Mouse (Mus musculus) urinary bladder, postnatal 25 days (tissue): ENCODE results near the gene Pdpk1.
A peak's percentile ranks its signal among the peaks of the same experiment; 100 is the strongest.
"Not testable (repeated sequence)": the region's sequence is repeated elsewhere in the genome, so short reads cannot be mapped to it uniquely, and the experiment has no call there.

ENCODE experiments used
- DNase-seq: peaks from one replicate; pipeline ENCODE4 v3.0.0; 2022; ENCODE audit warnings: low spot score

The Pdpk1 gene

DNA sequence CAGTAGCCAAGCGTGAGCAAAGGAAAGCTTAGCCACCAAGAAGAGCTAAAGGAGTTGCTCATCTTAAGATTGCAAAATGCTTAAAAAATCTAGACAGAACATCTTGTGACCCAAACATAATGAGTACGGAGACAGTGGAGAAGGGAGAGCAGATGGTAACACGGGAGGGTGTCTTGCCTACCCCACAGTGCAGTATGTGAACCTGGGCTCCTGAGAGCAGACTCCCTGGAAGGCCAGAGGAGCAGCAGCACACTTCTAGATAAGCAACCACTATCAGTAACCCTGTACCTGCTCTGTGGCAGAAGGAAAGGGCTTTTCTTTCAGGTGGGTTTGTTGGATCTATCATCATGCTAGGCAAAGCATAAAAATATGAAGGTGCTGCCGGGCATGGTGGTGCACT, 37.7 kb downstream of the Pdpk1 start:
- no peak for DNase-seq

DNA sequence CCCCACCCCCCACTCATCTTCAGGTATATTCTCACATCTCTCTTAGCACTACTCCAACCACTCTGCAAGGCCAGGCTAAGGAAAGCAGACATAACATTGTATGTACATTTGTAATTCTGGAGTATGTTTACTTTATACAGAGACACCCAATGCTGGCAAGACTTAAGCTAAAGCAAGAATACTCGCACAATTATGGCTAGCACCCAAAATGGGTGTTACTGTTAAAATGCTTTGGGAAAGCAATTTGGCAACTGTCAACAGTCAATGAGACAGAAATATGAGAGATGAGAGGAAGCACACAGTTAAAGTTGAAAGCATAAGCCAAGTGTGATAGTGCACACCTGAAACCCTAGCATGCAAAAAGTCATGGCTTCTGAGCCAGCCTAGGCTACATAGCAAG, 39.5 kb downstream of the Pdpk1 start:
- no peak for DNase-seq

DNA sequence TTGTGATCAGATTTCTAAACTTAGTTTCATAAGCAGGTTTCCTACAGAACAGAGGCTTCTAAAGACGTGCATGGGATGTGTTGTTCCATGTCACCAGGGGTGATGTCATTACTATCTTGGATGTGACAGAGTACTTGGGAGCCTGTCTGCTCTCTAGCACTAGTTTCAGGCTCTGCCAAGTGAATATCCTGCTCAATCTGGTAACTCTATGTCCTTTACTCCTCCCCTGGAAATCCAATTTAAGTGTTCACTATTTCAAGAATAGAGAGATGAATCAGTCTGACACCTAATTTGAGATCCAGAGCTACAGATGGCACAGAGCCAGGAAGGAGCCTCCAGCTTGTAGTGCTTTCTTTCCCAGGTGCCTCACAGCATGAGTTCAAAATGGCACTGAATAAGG, 41.8 kb downstream of the Pdpk1 start:
- no peak for DNase-seq

DNA sequence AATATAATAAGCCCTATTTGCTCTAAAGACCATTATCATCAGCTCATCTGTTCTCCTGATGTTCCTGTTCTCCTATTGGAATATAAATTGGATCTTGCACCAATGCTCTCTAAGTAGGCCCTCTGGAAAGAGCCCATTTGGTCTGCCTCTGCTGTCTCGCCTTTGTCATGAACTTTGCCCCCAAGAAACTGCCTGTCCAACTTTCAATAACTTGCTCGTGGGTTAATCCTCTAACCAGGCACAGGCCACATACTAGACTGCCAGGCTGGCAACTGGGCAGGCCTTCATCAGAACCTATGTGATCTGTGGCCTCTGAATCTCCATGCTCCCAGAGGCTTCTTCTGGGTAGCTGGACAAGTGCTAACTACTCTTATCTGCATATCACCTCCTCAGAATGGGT, 45.6 kb downstream of the Pdpk1 start:
- no peak for DNase-seq

DNA sequence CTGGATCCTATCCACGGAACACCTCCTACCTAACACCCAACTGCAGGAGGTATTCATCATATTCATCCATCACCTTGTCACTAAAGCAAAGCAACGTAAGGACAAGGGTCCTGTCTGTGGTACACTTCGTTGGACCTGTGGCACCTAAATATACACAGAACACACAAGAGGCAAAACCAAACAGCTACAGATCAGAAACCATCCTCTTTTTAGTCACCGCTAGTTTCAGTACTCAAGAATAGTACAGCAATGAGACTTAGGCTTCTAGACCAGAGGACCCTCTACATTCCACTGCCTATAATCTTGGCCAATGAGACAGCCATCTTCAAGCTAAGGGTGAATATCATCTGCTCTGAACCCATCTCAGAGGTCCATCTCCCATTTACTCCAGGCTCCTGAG, 52.4 kb downstream of the Pdpk1 start:
- DNase-seq: no peak

DNA sequence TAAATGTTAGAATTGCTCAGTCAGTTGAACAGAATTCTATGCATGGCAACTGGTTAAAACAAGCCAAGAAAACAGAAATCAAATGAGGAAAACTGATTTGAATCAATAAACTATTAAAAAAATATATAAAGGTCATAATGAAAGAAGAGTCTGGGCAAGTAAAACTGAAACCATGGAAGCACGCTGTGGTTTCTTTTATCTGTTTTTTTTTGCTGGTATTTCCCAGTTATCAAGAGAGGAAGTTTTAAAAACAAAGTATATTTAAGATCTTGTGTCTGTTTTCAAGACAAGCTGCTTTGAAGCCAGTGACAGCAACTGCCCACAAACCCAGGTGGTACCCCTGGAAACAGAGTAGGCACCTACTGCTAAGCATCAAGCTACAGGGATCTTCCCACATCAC, 60.1 kb downstream of the Pdpk1 start:
- no peak for DNase-seq

DNA sequence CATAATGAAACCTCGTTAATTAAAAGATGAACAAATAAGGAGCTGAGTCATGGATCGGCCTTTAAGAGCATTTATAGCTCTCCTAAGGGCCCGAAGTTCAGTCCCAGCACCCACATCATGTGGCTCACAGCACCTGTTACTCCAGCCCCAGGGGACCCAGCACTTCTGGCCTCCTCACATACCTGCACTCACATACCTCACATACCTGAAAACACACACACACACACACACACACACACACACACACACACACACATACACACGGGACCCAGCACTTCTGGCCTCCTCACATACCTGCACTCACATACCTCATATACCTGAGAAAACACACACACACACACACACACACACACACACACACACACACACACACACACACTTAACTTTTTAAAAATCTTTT, 64.3 kb downstream of the Pdpk1 start:
- not testable (repeated sequence) for DNase-seq

DNA sequence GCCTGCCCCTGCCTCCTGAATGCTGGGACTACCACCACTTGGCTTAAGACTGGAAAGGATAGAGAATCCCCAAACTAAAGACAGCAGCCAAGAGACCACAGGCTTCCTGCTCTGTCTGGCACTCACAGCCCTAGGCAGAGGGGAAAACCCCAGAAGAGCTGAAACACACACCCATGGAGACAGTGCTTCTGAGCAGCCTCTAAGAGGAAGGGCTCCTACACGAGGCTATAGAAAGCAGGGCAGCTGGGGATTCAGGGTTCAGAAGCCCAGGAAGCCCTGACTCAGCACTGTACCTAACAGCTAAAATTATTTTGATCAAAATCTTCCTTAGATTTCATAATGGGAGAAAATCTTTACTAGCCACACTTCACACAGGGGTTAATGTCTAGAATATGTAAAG, 66.1 kb downstream of the Pdpk1 start:
- DNase-seq: no peak

DNA sequence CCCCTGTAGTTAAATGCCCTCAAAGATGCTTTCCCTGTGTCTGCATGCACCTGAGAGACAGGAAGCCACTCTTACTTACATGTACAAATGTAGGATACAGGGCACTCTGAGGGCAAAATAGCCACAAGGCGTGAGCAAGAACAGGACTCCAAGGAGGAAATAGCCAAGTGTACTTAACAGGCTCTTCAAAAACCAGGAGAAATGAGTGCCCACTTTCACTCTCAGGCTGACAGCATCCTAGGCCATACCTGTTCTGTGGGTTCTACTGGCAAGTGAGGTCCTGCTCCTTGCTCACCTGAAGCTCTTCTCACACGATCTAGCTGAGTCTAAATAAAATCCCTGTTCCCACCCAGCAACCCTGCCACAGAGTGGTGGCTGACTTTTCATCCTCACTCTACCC, 73.6 kb downstream of the Pdpk1 start:
- DNase-seq: no peak

DNA sequence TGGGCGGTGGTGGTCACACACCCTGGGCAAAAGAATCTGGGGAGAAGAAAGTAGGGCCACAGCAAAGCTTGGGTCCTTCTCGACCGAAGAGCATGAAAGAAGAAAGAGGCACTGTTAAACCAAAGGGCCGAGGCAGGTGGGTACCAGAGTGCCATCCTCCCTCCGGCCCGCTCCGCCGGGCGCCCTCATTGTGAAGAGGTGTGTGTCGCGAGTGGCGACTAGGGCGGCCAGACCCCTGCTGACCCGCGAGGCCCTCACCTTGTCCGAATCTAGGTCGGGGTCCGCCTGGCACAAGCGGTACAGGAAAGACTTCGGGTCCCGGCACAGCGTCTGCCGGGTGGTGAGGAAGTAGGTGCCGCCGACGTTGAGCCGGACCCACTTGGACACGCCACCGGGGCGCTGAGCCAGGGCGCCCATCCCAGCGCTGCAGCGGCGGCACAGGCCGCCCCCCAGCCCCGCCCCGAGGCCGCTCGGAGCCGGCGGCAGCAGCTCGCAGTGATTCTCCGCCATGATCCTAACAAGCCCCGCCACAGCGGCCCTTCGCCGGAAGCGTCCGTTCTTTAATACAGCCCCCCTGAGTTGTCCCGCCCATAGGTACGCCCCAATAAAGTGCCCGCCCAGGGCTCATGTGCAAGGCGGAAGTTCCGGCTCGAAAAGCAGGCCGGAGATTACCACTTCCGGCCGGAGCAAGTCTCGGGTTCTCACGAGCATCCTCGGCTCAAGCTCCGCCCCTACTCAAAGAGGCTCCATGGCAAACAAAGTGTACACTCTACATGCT, 77.6 kb downstream of the Pdpk1 start, which contains the start of gene Kctd5:
TSS of gene Kctd5 (minus strand) at position 567 of the 778 bp plus-strand sequence.
- DNase-seq: peak; percentile 90

DNA sequence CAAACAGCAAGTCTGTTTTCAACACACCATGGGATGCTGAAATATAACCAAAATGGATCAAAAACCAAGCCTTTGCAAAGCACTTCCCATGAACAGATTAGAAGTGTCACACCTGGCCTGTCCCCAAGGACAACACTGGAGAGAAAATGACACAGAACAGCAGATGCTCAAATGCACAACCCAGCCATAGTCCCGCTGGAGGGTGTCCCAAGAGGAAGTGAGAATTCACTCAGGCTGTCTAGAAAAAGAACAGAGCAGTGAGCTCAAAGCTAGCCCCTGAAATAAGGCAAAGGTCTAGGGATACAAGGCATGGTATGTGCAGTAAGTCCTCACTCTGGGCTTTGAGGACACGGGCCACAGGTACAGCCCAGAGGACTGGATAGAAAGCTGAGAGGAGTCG, 81.2 kb downstream of the Pdpk1 start:
- no peak for DNase-seq

DNA sequence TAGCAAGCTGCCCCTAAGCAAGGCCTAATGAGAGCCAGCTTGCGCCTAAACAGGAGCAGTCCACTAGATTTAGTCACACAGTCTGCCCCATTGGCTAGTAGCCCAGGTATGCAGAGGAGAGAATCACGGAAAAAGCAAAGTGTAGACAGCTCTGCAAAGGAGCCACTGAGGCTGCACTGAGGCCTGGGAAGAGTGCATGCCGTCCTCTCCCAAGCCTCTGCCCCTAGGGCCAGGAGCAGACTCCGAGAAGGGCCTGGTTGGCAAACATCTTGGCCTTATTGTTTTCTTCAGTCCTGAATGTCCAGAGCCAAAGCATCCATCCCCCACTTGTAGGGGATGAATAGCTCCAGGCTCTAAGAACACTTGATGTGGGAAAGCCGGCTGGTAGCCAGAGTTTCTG, 82.5 kb downstream of the Pdpk1 start:
- no peak for DNase-seq

DNA sequence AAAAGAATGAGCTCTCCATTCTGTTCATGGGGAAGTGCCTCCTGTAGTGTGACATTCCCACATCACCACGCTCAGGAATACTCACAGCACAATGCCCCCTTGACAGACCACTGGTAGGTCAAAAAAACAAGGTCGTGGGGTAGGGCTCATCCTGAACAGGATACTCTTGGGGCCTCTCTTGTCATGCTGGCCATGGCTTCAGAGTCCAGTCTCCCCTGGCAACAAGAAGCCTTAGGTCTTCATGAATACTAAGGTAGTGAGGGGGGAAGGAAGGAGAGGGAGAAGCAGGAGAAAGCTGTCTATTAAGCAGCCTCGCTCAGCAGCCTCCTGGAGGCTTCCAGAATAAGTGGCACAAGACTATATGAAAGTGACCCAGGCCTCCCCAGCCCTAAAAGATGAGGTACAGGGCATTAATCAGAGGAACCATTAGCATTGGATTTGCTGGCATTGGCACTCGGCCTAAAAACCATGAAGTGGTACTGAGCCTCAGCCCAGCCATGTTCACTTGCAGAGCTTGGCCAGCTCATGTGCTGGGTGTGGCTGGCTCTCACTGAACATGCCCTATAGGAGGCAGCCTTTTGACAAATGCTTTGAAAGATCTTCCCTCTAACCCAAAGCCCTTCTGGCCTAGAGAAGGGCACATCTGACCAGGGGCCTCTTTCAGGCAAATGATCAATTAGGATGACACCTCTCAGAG, 88.1 kb downstream of the Pdpk1 start:
- no peak for DNase-seq

DNA sequence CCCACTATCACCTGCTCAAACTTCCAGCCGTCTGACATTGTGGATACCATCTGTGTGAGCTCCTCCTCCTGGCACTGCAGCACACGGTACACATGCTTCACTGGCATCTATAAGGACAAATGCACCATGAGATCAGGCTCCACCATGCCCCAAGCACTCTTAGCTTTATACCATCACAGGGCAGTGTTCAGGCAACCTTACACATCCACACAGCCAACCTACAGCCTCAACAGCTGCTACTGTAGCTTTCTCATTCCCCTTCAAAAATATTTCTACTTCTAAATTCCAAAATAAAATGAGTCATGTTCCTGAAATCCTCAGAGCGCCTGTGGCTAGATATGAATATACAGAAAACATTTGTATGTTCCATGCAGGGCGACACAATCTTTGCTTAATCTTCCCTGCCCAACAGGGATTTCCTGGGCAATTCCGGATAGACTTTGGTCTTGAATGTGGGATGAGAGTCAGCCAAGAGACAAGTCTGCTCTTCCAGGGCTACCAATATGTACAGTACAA, 92.9 kb downstream of the Pdpk1 start:
- no peak for DNase-seq

DNA sequence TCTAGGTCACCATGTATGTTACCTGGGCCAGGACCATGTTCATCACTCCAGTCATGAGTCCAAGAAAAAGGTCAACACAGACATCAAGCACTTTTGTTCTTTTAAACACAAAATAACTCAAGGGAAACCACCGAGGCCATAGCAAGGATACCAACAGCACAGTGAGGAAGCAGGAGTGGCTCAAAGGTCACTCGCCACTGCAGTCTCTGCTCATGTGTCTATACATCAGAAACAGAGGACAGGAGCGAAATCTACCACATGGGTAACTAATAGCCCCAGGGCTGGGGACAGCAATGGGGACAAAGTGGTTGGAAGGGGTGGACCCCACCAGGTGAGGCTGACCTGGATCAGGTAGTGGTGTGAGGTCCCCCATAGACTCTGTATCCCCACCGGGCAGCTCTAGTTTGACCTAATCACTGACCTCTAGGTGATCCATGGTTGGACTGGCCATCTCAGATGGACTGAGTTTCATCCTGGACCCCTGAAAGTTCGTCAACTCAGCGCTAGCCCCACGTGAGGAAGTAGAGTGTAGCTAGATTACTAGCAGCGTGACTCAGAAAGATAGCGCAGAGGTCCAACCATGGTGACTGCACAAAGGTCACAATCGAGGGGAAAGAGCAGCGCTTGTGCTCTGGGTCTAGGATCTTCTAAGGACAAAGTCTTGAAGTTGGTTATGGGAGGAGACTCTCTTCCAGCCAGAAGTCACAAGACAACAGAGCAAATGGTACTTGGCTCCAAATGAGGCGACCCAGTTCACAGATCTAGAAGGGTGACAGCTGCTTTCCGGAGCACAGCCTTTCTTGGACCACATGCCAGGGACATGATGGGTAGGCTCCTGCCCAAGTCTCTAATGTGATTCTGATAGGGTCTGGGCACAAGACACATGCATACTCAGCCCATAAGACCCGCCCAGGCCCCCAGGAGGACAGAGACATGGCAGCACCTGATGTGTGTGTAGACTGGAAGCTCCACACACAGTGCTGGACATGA, 93.8 kb downstream of the Pdpk1 start:
- DNase-seq: no peak

DNA sequence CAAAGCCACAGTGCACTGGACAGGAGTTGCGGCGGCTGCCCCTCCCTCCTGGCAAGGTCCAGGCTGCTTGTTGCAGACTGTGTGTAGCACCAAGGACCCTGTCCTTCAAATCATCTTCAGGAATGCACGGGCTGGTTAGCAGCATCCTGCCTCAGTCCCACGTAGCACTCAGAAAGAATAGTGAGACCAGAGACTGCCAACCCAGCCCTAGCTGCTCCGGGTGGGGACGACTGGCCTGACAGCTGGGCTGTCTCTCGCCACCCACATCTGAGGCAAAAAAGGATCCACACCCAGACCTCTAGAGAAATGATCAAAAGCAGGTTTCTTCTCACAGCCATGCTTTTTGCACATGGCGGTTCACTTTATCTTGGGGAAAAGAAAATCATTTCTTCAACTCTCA, 101.7 kb downstream of the Pdpk1 start:
- no peak for DNase-seq

DNA sequence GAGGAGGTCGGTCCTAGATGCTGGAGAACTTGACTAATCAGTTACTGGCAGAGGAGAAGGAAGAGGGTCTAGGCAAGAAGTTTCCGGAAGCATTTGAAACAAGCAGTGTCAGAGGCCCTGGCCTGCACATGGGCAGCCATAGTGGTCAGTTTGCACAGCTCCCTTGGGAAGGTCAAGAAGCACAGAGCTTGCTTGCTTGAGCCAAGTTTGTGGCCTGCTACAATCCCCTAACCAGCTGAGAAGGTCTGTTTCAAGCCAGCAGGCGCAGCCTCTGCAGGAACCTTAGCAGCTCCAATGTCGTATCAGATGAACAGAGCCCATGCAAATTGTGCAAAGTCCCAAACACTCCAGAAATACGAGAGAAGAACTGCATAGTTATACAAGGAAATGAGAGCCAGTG, 102.7 kb downstream of the Pdpk1 start:
- no peak for DNase-seq

DNA sequence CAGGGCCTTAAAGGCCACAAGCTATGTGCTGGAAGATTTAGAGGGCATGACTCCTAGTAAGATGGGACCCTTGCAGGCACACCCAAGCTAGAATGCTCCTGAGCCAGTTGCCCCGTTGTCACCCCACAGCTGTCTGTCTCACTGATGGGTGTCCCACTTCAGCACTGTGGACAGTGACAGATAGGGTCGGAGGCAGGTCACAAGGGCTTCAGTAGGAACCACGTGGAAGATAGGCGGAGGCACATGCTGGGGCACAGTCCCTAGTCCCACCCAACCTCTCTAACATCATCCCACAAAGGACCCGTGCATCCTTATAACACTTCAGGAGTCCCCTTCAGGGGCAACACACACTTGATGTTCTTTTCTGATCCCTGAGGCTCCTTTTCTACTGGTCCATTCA, 104.7 kb downstream of the Pdpk1 start:
- DNase-seq: no peak

DNA sequence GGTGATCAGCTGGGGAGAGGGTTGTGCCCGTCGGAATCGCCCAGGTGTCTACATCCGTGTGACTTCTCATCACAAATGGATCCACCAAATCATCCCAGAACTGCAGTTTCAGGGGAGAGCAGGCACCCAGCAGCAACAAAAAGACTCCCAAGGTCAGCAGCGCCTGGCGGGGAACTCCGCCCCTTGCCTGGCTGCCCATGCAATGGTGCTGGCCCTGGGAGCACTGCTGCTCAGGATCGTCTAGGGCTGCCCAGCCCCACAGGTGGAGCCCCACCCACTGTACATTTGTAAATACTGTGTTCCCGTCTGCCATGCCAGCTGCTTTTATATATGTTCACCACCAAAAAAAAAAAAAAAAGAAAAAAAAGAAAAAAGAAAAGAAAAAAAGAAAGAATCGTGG, 105.1 kb downstream of the Pdpk1 start:
- no peak for DNase-seq

DNA sequence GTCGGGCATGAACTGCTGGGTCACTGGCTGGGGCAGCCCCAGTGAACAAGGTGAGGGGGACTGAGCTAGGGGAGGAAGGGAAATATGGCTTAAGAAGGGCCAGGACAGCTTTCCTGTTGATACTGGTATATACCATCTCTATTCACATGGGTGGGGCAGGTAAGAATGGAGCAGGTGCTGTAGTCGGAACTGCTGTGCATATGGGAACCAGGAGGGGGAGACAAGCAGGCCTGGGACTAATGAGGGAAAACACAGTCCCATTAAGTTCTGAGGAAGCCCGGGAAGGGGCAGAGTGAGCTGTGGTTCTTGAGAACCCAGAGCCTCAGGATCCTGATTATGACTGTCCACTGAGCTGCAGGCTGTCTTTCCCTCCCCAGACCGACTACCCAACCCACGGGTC, 106.2 kb downstream of the Pdpk1 start:
- DNase-seq: no peak

DNA sequence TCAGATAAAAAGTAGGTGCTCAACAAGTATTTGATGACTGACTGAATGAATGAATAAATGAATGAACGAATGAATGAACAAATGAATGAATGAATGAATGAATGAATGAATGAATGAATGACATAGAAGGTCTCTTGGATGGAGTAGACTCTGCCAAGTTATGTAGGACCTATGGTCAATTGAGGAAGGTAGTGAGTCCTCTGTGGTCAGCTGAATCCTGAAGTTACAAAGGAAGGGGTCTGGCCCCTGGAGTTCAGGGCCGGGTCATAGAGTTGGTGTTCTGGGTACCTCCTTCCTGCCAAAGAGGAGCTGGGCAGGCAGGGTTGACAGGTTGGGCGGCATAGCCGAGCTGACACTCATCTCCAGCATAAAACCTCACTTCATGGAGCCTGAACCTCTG, 112.9 kb downstream of the Pdpk1 start, which contains the start of gene Prss27:
TSS of gene Prss27 (plus strand) at position 301 of the 400 bp plus-strand sequence.
- DNase-seq: no peak

DNA sequence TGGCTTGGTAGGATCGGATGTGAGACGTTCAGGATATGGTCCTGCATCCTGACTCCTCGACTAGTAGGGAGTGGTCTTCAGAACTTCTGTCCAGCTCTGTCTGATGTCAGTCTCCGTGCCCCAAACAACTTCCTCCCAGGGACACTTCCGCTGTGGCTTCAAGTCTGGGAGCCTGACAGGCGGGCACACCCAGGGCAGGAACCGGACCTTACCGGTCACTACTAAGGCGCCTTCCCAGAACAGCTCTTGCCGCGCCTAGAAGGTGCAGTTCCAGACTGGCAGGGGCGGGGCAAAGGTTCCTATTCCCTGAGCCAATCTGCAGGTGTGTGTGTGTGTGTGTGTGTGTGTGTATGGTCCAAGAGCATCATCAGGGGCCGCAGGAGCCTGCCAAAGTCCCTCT, 113.4 kb downstream of the Pdpk1 start:
- no peak for DNase-seq
